Mouse (Mus musculus): ENCODE results near the gene Atf7ip.

DNA sequence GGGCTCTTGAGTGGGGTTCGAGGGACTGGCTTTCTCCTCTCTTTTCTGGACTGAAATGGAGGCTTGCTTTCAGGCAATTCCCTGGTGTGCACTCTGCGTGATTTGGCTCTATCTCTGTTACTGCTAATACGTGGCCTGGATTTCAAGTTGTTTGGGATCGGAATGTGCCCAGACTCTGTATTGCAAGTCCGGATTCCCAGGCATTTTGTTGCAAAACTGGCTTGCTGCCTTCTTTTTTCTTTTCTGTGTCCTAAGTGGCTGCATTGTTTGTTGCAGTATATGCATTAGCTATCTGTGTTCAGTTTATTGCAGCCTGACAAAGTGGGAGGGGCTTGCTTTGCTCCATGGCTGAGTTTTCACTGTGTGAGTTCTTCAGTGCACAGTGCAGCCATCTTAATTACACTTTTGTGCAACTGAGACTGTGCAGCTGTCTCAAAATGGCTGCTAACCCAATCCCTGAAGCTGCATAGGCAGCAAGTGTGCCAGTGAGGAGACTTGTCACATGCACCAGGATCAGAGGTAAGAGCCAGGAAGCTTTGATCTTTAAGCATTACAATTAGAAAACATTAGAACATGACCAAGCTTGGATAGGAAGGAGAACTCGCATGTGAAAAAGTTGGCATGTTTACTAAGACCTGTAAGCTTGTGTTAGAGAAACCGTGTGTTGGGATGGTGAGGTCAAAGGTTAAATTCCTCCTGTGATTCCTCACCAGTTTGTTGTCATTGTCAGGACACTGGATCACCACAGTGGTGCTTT lies 26.7 kb downstream of the Atf7ip start:
- TF ChIP-seq EP300 (IDR thresholded peaks at IDR 0.05; ENCODE audit: low read depth) (no peak), CTCF (IDR thresholded peaks at IDR 0.05; ENCODE audit: low read depth) (no peak)
